ENCODE assay signal across 10 mouse cellular contexts in genomic region chr7:139915646-139916257, GRCm38 (mm10). TPM values are rescaled to one million over a fixed set of nuclear protein-coding genes. Genes with fewer than 3 reads are reported as not detected.
A peak's percentile ranks its signal among the peaks of the same experiment; 100 is the strongest.
DNase-seq lines count a peak whose midpoint lies in the region; ATAC-seq lines count a peak whose summit lies in the region.
"Had no signal": no experiment of that assay in that cellular context is flagged by ENCODE, and none has a peak within 500 bp of the region (broad histone marks: within the 10 kb centered on the region; RNA-seq: fewer than 3 reads in every experiment).

No protein-coding gene starts in this region.

- H3K4me3 ChIP-seq in forebrain, embryonic 13.5 days: no peak overlapping the region
- no peak overlapping the region for H3K4me3 ChIP-seq in forebrain, embryonic 16.5 days (replicated peaks; ENCODE audit: low read length)
- H3K4me3 ChIP-seq in embryonic facial prominence, embryonic 11.5 days (ENCODE audit: low read depth, low read length): no peak overlapping the region
- H3K4me3 ChIP-seq in limb, embryonic 11.5 days (ENCODE audit: low read depth, low read length): no peak overlapping the region

- H3K4me2 ChIP-seq in forebrain, embryonic 13.5 days: peak overlapping the region; percentile 16; the same call in 1 of the 2 replicates
- no peak overlapping the region for H3K4me2 ChIP-seq in forebrain, embryonic 16.5 days (ENCODE audit: low read length)
- peak overlapping the region; percentile 26; the same call in 1 of the 2 replicates for H3K4me2 ChIP-seq in embryonic facial prominence, embryonic 11.5 days (ENCODE audit: low read depth, low read length)
- peak overlapping the region; percentile 39 for H3K4me2 ChIP-seq in limb, embryonic 11.5 days (ENCODE audit: low read depth, severe bottlenecking)

- H3K27me3 ChIP-seq in forebrain, embryonic 13.5 days: peaks cover 70% of the 10 kb centered on the region
- H3K27me3 ChIP-seq in forebrain, embryonic 16.5 days (replicated peaks; ENCODE audit: control insufficient read depth, insufficient read depth, low read length): peaks cover 23% of the 10 kb centered on the region
- H3K27me3 ChIP-seq in embryonic facial prominence, embryonic 11.5 days (ENCODE audit: control insufficient read depth, insufficient read depth, low read length): peaks cover 11% of the 10 kb centered on the region
- H3K27me3 ChIP-seq in limb, embryonic 11.5 days (ENCODE audit: control insufficient read depth, insufficient read depth, low read length): peaks cover 23% of the 10 kb centered on the region

- ATAC-seq in forebrain, embryonic 13.5 days: no peak
- no peak for ATAC-seq in forebrain, embryonic 16.5 days
- no peak for ATAC-seq in embryonic facial prominence, embryonic 11.5 days (replicated peaks; ENCODE audit: insufficient number of reproducible peaks, low FRiP score, low TSS enrichment, low read depth)
- no peak for ATAC-seq in limb, embryonic 11.5 days (ENCODE audit: insufficient number of reproducible peaks, low FRiP score, low TSS enrichment, low read depth)

- no peaks in the 10 kb centered on the region for H3K36me3 ChIP-seq in forebrain, embryonic 13.5 days (ENCODE audit: poor library complexity, severe bottlenecking)
- H3K36me3 ChIP-seq in forebrain, embryonic 16.5 days (ENCODE audit: control insufficient read depth, insufficient read depth): no peaks in the 10 kb centered on the region
- H3K36me3 ChIP-seq in embryonic facial prominence, embryonic 11.5 days (replicated peaks; ENCODE audit: control insufficient read depth, insufficient read depth, low read depth, low read length): no peaks in the 10 kb centered on the region
- H3K36me3 ChIP-seq in limb, embryonic 11.5 days (ENCODE audit: control insufficient read depth, insufficient read depth, low read length): no peaks in the 10 kb centered on the region
- H3K36me3 ChIP-seq: G1E had no signal

- DNase-seq in CD4-positive helper T cell, adult 2 months (ENCODE audit: low read depth, low spot score): peak; percentile 9
- DNase-seq in embryonic facial prominence, embryonic 11.5 days (ENCODE audit: low spot score): no peak
- no peak for DNase-seq in limb, embryonic 11.5 days (ENCODE audit: low spot score)
- DNase-seq in right cerebral cortex, postnatal 36 days (ENCODE audit: low spot score in 2 of 2): no peak
- DNase-seq in urinary bladder, postnatal 10 days (ENCODE audit: low spot score): no peak
- DNase-seq in spleen, postnatal 4 days (ENCODE audit: low spot score in 2 of 2): no peak

- H3K4me1 ChIP-seq in forebrain, embryonic 13.5 days: peaks cover 5% of the 10 kb centered on the region; the same call in 1 of the 2 replicates
- H3K4me1 ChIP-seq in forebrain, embryonic 16.5 days (replicated peaks; ENCODE audit: control insufficient read depth, insufficient read depth, low read length): peaks cover 11% of the 10 kb centered on the region
- H3K4me1 ChIP-seq in embryonic facial prominence, embryonic 11.5 days (ENCODE audit: control insufficient read depth, insufficient read depth, low read length): no peaks in the 10 kb centered on the region
- no peaks in the 10 kb centered on the region for H3K4me1 ChIP-seq in limb, embryonic 11.5 days (ENCODE audit: control insufficient read depth, insufficient read depth, low read length)

- H3K27ac ChIP-seq in forebrain, embryonic 13.5 days: no peak overlapping the region
- H3K27ac ChIP-seq in forebrain, embryonic 16.5 days (ENCODE audit: low read length): no peak overlapping the region
- H3K27ac ChIP-seq in embryonic facial prominence, embryonic 11.5 days (replicated peaks; ENCODE audit: low read depth, low read length): no peak overlapping the region
- no peak overlapping the region for H3K27ac ChIP-seq in limb, embryonic 11.5 days (replicated peaks; ENCODE audit: low read depth, low read length)

- no peaks in the 10 kb centered on the region for H3K9me3 ChIP-seq in forebrain, embryonic 13.5 days (replicated peaks)
- H3K9me3 ChIP-seq in forebrain, embryonic 16.5 days (ENCODE audit: control insufficient read depth, low read length): no peaks in the 10 kb centered on the region
- no peaks in the 10 kb centered on the region for H3K9me3 ChIP-seq in embryonic facial prominence, embryonic 11.5 days (replicated peaks; ENCODE audit: control insufficient read depth, low read length)
- no peaks in the 10 kb centered on the region for H3K9me3 ChIP-seq in limb, embryonic 11.5 days (ENCODE audit: control insufficient read depth, low read length)

- 7% methylated on average over 14 of the region's 14 CpGs for WGBS in forebrain, embryonic 13.5 days
- WGBS in forebrain, embryonic 16.5 days: 7% methylated on average over 14 of the region's 14 CpGs
- 5% methylated on average over 14 of the region's 14 CpGs for WGBS in embryonic facial prominence, embryonic 11.5 days
- 7% methylated on average over 14 of the region's 14 CpGs for WGBS in limb, embryonic 11.5 days

- no peak overlapping the region; the same call in 1 of the 2 replicates for H3K9ac ChIP-seq in forebrain, embryonic 13.5 days
- no peak overlapping the region for H3K9ac ChIP-seq in forebrain, embryonic 16.5 days (replicated peaks; ENCODE audit: low read depth, low read length)
- H3K9ac ChIP-seq in embryonic facial prominence, embryonic 11.5 days (replicated peaks; ENCODE audit: low read length): no peak overlapping the region
- no peak overlapping the region for H3K9ac ChIP-seq in limb, embryonic 11.5 days (ENCODE audit: low read length)

RNA-seq across cellular contexts. Expression of gene Kndc1, which starts 21.3 kb away (rescaled TPM):
- polyA plus RNA-seq in forebrain, embryonic 13.5 days (2015; fragmentation: Nextera tagmentation; extraction: Ambion mirVana): 2.1 and 3.1 TPM in 2 replicates
- polyA plus RNA-seq in forebrain, embryonic 16.5 days (2015; fragmentation: Nextera tagmentation; extraction: Ambion mirVana): 4.0 and 7.7 TPM in 2 replicates
- polyA plus RNA-seq in embryonic facial prominence, embryonic 11.5 days (2014; fragmentation: Nextera tagmentation; extraction: Ambion mirVana): 0.21 and 0.24 TPM in 2 replicates
- 0.06 TPM in 1 of 2 replicates, not detected in the other for polyA plus RNA-seq in limb, embryonic 11.5 days (2014; fragmentation: Nextera tagmentation; extraction: Ambion mirVana)
- polyA plus RNA-seq: G1E; liver, embryonic 16.5 days had no signal

RNA-seq across cellular contexts. Expression of gene Utf1, which starts 27.8 kb away (rescaled TPM):
- not detected in 2 replicates for polyA plus RNA-seq in forebrain, embryonic 13.5 days (2015; fragmentation: Nextera tagmentation; extraction: Ambion mirVana)
- polyA plus RNA-seq in forebrain, embryonic 16.5 days (2015; fragmentation: Nextera tagmentation; extraction: Ambion mirVana): not detected in 2 replicates
- polyA plus RNA-seq in embryonic facial prominence, embryonic 11.5 days (2014; fragmentation: Nextera tagmentation; extraction: Ambion mirVana): 0.29 TPM in 1 of 2 replicates, not detected in the other
- polyA plus RNA-seq in limb, embryonic 11.5 days (2014; fragmentation: Nextera tagmentation; extraction: Ambion mirVana): 0.35 TPM in 1 of 2 replicates, not detected in the other
- polyA plus RNA-seq: G1E; liver, embryonic 16.5 days had no signal
